15 mouse cellular contexts compared by ENCODE assay signal in genomic region chr15:12857840-12858516, GRCm38 (mm10). TPM values are rescaled to one million over a fixed set of nuclear protein-coding genes. Genes with fewer than 3 reads are reported as not detected.
DNase-seq lines count a peak whose midpoint lies in the region; ATAC-seq and TF ChIP-seq lines count a peak whose summit lies in the region.
"Had no signal": no experiment of that assay in that cellular context is flagged by ENCODE, and none has a peak within 500 bp of the region (broad histone marks: within the 10 kb centered on the region; RNA-seq: fewer than 3 reads in every experiment).

No protein-coding gene starts in this region.

- no peak overlapping the region for H3K9ac ChIP-seq in hindbrain, postnatal 0 days (replicated peaks; ENCODE audit: low read length)
- no peak overlapping the region for H3K9ac ChIP-seq in hindbrain, embryonic 12.5 days
- H3K9ac ChIP-seq in liver, embryonic 16.5 days (ENCODE audit: low read depth, low read length): no peak overlapping the region
- no peak overlapping the region for H3K9ac ChIP-seq in midbrain, postnatal 0 days (replicated peaks; ENCODE audit: low read length, poor library complexity, severe bottlenecking)
- H3K9ac ChIP-seq: embryonic facial prominence, embryonic 13.5 days; midbrain, embryonic 15.5 days had no signal

- H3K4me3 ChIP-seq in hindbrain, postnatal 0 days (ENCODE audit: low read length): no peak overlapping the region
- H3K4me3 ChIP-seq in hindbrain, embryonic 12.5 days: no peak overlapping the region
- H3K4me3 ChIP-seq in liver, embryonic 16.5 days (ENCODE audit: low read depth, low read length): no peak overlapping the region
- no peak overlapping the region for H3K4me3 ChIP-seq in midbrain, postnatal 0 days (ENCODE audit: low read depth, low read length)
- H3K4me3 ChIP-seq: embryonic facial prominence, embryonic 13.5 days; hindbrain, embryonic 10.5 days; limb, embryonic 10.5 days; midbrain, embryonic 15.5 days had no signal

- peaks cover 64% of the 10 kb centered on the region for H3K36me3 ChIP-seq in hindbrain, postnatal 0 days (ENCODE audit: insufficient read depth, low read length)
- H3K36me3 ChIP-seq in hindbrain, embryonic 12.5 days: peaks cover 91% of the 10 kb centered on the region
- peaks cover 26% of the 10 kb centered on the region for H3K36me3 ChIP-seq in liver, embryonic 16.5 days (ENCODE audit: control insufficient read depth, insufficient read depth)
- H3K36me3 ChIP-seq in midbrain, postnatal 0 days (ENCODE audit: insufficient read depth, low read length): peaks cover 51% of the 10 kb centered on the region

- 88% methylated on average over 12 of the region's 12 CpGs for WGBS in hindbrain, postnatal 0 days
- 94% methylated on average over 12 of the region's 12 CpGs for WGBS in hindbrain, embryonic 12.5 days
- 31% methylated on average over 12 of the region's 12 CpGs for WGBS in liver, embryonic 16.5 days (ENCODE audit: insufficient replicate concordance)
- WGBS in midbrain, postnatal 0 days: 93% methylated on average over 12 of the region's 12 CpGs

- no peak for TF ChIP-seq CTCF in hindbrain, postnatal 0 days (IDR thresholded peaks at IDR 0.05; ENCODE audit: low read depth)
- TF ChIP-seq CTCF in midbrain, postnatal 0 days (IDR thresholded peaks at IDR 0.05): no peak

- no peak for DNase-seq in hindbrain, postnatal 0 days (ENCODE audit: low spot score)
- peak; percentile 95 for DNase-seq in MEL-GATA-1-ER (ENCODE audit: extremely low read depth, low read depth)
- DNase-seq in midbrain, postnatal 0 days (ENCODE audit: low spot score): no peak
- DNase-seq in natural killer cell, adult 2 months (ENCODE audit: low spot score in 2 of 2): no peak
- no peak for DNase-seq in frontal cortex, postnatal 36 days (ENCODE audit: low spot score in 2 of 2)
- DNase-seq: cerebellum, postnatal 14 days; kidney, adult 2 months; lung, postnatal 14 days had no signal

- no peaks in the 10 kb centered on the region for H3K27me3 ChIP-seq in hindbrain, postnatal 0 days (ENCODE audit: insufficient read depth, low read length)
- H3K27me3 ChIP-seq in hindbrain, embryonic 12.5 days: no peaks in the 10 kb centered on the region
- H3K27me3 ChIP-seq in liver, embryonic 16.5 days (ENCODE audit: control insufficient read depth, insufficient read depth, low read depth, low read length): no peaks in the 10 kb centered on the region
- no peaks in the 10 kb centered on the region for H3K27me3 ChIP-seq in midbrain, postnatal 0 days (ENCODE audit: insufficient read depth, low read length)
- H3K27me3 ChIP-seq: embryonic facial prominence, embryonic 13.5 days; midbrain, embryonic 15.5 days had no signal

- no peak overlapping the region for H3K27ac ChIP-seq in hindbrain, postnatal 0 days
- no peak overlapping the region for H3K27ac ChIP-seq in hindbrain, embryonic 12.5 days
- H3K27ac ChIP-seq in liver, embryonic 16.5 days (ENCODE audit: low read length): peak overlapping the region; percentile 64
- no peak overlapping the region for H3K27ac ChIP-seq in midbrain, postnatal 0 days (ENCODE audit: low read depth, low read length)
- H3K27ac ChIP-seq: embryonic facial prominence, embryonic 13.5 days; hindbrain, embryonic 10.5 days; limb, embryonic 10.5 days; midbrain, embryonic 15.5 days had no signal

- ATAC-seq in hindbrain, postnatal 0 days: peak; percentile 39; the same call in 1 of the 2 replicates
- ATAC-seq in hindbrain, embryonic 12.5 days (ENCODE audit: low FRiP score): no peak
- peak; percentile 83 for ATAC-seq in erythroblast, adult 5-6 weeks (replicated peaks; ENCODE audit: low FRiP score, poor library complexity, severe bottlenecking)
- ATAC-seq in liver, embryonic 16.5 days (ENCODE audit: low read depth): peak; percentile 87
- no peak for ATAC-seq in midbrain, postnatal 0 days (ENCODE audit: low FRiP score)
- ATAC-seq: midbrain, embryonic 15.5 days had no signal

- no peaks in the 10 kb centered on the region for H3K9me3 ChIP-seq in hindbrain, postnatal 0 days (ENCODE audit: low read length)
- no peaks in the 10 kb centered on the region for H3K9me3 ChIP-seq in hindbrain, embryonic 12.5 days (replicated peaks)
- H3K9me3 ChIP-seq in liver, embryonic 16.5 days (replicated peaks; ENCODE audit: control insufficient read depth, low read length): no peaks in the 10 kb centered on the region
- no peaks in the 10 kb centered on the region for H3K9me3 ChIP-seq in midbrain, postnatal 0 days (ENCODE audit: low read length)
- H3K9me3 ChIP-seq: embryonic facial prominence, embryonic 13.5 days; hindbrain, embryonic 10.5 days; limb, embryonic 10.5 days; midbrain, embryonic 15.5 days had no signal

- no peak overlapping the region for H3K4me2 ChIP-seq in hindbrain, postnatal 0 days (ENCODE audit: low read depth, low read length)
- no peak overlapping the region for H3K4me2 ChIP-seq in hindbrain, embryonic 12.5 days (replicated peaks)
- no peak overlapping the region; the same call in 1 of the 2 replicates for H3K4me2 ChIP-seq in liver, embryonic 16.5 days (ENCODE audit: low read depth, low read length)
- H3K4me2 ChIP-seq in midbrain, postnatal 0 days (ENCODE audit: low read depth, low read length, poor library complexity, severe bottlenecking): no peak overlapping the region
- H3K4me2 ChIP-seq: embryonic facial prominence, embryonic 13.5 days; midbrain, embryonic 15.5 days had no signal

- H3K4me1 ChIP-seq in hindbrain, postnatal 0 days (ENCODE audit: insufficient read depth, low read length): no peaks in the 10 kb centered on the region
- no peaks in the 10 kb centered on the region for H3K4me1 ChIP-seq in hindbrain, embryonic 12.5 days
- peaks cover 12% of the 10 kb centered on the region for H3K4me1 ChIP-seq in liver, embryonic 16.5 days (ENCODE audit: control insufficient read depth, low read depth, low read length)
- no peaks in the 10 kb centered on the region for H3K4me1 ChIP-seq in midbrain, postnatal 0 days (ENCODE audit: insufficient read depth, low read length)
- H3K4me1 ChIP-seq: embryonic facial prominence, embryonic 13.5 days; hindbrain, embryonic 10.5 days; midbrain, embryonic 15.5 days had no signal

RNA-seq across cellular contexts. Expression of gene Drosha, which starts 33.4 kb away (rescaled TPM):
- total RNA-seq in hindbrain, postnatal 0 days (2014; rRNA removed): 34.0 and 38.2 TPM in 2 replicates
- polyA plus RNA-seq in hindbrain, postnatal 0 days (2015; fragmentation: Nextera tagmentation; extraction: Ambion mirVana): 32.3 and 33.7 TPM in 2 replicates
- polyA plus RNA-seq in hindbrain, embryonic 12.5 days (2016; fragmentation: Nextera tagmentation; extraction: Ambion mirVana): 65.1 and 71.8 TPM in 2 replicates
- 13.0 and 13.8 TPM in 2 replicates for total RNA-seq in erythroblast, adult 5-6 weeks (2015; ENCODE audit: low replicate concordance)
- total RNA-seq in erythroblast, adult 5-6 weeks (2017; ENCODE audit: low replicate concordance): 8.1 and 8.5 TPM in 2 replicates
- 10.5 and 10.9 TPM in 2 replicates for polyA plus RNA-seq in liver, embryonic 16.5 days (2015; fragmentation: Nextera tagmentation; extraction: Ambion mirVana)
- 41.5 and 45.4 TPM in 2 replicates for total RNA-seq in midbrain, postnatal 0 days (2014; rRNA removed)
- polyA plus RNA-seq in midbrain, postnatal 0 days (2015; fragmentation: Nextera tagmentation; extraction: Ambion mirVana): 41.2 and 44.8 TPM in 2 replicates

RNA-seq across cellular contexts. Expression of gene 6030458C11Rik, which starts 33.5 kb away (rescaled TPM):
- total RNA-seq in hindbrain, postnatal 0 days (2014; rRNA removed): 15.1 and 21.3 TPM in 2 replicates
- polyA plus RNA-seq in hindbrain, postnatal 0 days (2015; fragmentation: Nextera tagmentation; extraction: Ambion mirVana): 21.1 and 25.0 TPM in 2 replicates
- 39.9 and 40.6 TPM in 2 replicates for polyA plus RNA-seq in hindbrain, embryonic 12.5 days (2016; fragmentation: Nextera tagmentation; extraction: Ambion mirVana)
- total RNA-seq in erythroblast, adult 5-6 weeks (2015; ENCODE audit: low replicate concordance): 9.8 and 13.6 TPM in 2 replicates
- 12.8 and 17.2 TPM in 2 replicates for total RNA-seq in erythroblast, adult 5-6 weeks (2017; ENCODE audit: low replicate concordance)
- polyA plus RNA-seq in liver, embryonic 16.5 days (2015; fragmentation: Nextera tagmentation; extraction: Ambion mirVana): 24.0 and 25.1 TPM in 2 replicates
- 21.3 and 21.9 TPM in 2 replicates for total RNA-seq in midbrain, postnatal 0 days (2014; rRNA removed)
- polyA plus RNA-seq in midbrain, postnatal 0 days (2015; fragmentation: Nextera tagmentation; extraction: Ambion mirVana): 21.8 and 22.1 TPM in 2 replicates

Comparison
In these comparisons a context has a peak if more than half of its experiments do, and no peak if none do; other contexts are left out.
1. ATAC-seq: peak in hindbrain, postnatal 0 days (single experiment), erythroblast, adult 5-6 weeks (single experiment) and liver, embryonic 16.5 days (single experiment); none in hindbrain, embryonic 12.5 days (single experiment) and midbrain, postnatal 0 days (single experiment).